Mouse (Mus musculus) lung, postnatal 0 days (tissue): ENCODE data around the gene Igbp1b.

Experiments
- CTCF ChIP-seq: IDR thresholded peaks from 2 replicates; pipeline ENCODE4 v1.5.1; 2016; ENCODE audit warnings: antibody characterized with exemption, mild to moderate bottlenecking
- EP300 ChIP-seq: IDR thresholded peaks from 2 replicates; pipeline ENCODE4 v1.6.1; 2016; ENCODE audit warnings: antibody characterized with exemption, mild to moderate bottlenecking, control low read depth

DNA sequence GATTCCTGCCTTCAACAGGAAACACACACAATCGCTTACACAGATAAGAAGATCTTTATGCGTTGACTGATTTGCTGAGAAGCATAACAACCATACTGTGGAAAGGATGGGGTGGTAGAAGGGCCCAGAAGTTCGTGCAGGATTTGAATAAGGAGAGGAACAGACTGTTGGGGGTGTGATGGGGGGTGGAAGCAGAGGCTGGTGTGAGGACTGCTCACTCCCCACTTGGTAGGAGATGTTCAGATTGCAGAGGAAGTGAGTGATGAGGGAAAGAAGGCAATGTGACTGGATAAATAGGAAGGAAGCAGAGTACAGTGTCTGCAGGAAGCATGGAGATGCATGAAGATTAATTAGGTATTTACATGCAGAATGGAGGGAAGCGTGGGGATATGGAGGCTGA lies 19.0 kb downstream of the Igbp1b start:
- TF ChIP-seq EP300 (no peak), CTCF (no peak)
